Mouse (Mus musculus): Measurements from ENCODE around the gene Lingo4.

- TF ChIP-seq CTCF (IDR thresholded peaks at IDR 0.05; ENCODE audit: low read depth), result peak; percentile 13; the same call in 1 of the 2 replicates
- TF ChIP-seq EP300 (optimal IDR thresholded peaks at IDR 0.05), result no peak
These were observed 44.8 kb downstream of the Lingo4 start, which contains the start of gene Mrpl9 for GRCm38 (mm10) chr3:94442951-94443596.
